Mouse (Mus musculus): Measurements from ENCODE around the gene Otub1. TPM values are rescaled to one million over a fixed set of nuclear protein-coding genes. Genes with fewer than 3 reads are reported as not detected.

The Otub1 gene
- total RNA-seq (2021) = 100 to 1,000 TPM; 274 to 284 TPM
- long read RNA-seq, experiment 1, transcript Otub1-201 (7 exons, 1,713 nt) = major isoform, 399 of 440 reads
- long read RNA-seq, experiment 1, partial matches to known transcripts = 28 of 440 reads
- long read RNA-seq, experiment 1, other reads (novel, unspliced or antisense) = 13 of 440 reads
- long read RNA-seq, experiment 2, transcript Otub1-201 (7 exons, 1,713 nt) = major isoform, 306 of 339 reads
- long read RNA-seq, experiment 2, partial matches to known transcripts = 23 of 339 reads
- long read RNA-seq, experiment 2, other reads (novel, unspliced or antisense) = 10 of 339 reads

DNA sequence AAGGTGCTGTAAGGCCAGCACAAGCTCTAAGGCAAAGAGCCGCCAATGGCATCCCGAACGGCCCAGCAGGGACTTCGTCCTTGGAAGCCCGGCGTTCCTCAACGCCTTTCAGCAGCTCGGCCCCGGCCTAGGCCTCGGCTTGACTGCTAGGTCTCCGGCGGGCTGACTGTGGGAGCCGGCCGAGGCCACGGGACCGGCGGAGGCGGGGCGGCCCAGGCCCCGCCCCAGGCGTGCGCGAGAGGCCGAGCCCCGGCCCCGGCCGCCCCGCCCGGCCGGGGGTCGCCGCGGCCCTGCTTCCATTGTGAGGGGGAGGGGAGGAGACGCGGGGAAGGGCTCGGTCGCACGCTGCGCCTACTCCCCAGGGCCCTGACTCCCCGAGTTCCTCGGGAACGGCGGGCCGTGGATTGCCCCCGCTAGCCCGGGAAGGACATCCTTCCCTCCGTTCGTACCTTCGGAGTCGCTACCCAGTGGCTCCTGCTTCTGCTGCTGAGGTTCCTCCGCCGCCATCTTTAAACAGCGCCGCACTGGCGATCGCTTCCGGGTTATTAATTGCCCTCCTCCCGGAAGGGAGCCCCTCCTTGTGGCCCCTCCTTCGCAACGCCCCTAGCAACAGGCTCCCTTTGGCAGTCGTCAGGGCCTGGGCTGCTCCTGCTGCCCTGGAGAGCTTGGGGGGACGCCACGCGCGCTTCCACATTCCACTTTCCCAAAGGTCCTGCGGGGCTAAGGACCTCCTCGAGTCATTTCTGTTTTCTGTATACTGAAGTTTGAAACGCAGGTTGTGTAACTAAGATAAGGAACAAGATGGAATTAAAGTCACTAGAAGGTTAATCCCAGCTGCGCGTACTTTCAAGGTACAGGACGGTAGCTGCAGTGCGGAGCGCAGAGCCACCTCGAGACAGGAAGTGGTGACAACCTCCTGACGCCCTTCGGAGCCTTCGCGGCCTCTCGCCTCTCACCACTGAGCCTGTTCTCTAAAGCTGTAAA is at the start of gene Otub1:
TSS of gene Otub1 (minus strand) at position 564 of the 984 bp plus-strand sequence.
- peak; percentile 89 to 92 for DNase-seq (ENCODE audit: low spot score in 2 of 2)

DNA sequence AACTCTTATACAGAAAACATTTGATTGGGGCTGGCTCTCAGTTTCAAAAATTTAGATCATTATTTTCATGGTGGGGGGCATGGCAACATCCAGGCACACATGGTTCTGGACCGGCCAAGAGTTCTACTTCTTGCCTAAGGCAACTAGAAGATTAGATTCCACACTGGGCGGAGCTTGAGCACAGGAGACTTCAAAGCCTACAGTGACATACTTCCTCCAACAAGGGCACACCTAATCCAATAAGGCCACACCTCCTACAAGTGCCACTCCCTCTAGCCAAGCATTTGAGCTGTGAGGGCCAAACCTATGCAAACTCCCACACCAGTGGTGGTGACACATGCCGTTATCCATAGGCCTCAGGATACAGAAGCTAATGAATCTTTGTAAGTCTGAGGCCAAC is 39.9 kb upstream of the Otub1 start:
- no peak for DNase-seq (ENCODE audit: low spot score in 2 of 2)

DNA sequence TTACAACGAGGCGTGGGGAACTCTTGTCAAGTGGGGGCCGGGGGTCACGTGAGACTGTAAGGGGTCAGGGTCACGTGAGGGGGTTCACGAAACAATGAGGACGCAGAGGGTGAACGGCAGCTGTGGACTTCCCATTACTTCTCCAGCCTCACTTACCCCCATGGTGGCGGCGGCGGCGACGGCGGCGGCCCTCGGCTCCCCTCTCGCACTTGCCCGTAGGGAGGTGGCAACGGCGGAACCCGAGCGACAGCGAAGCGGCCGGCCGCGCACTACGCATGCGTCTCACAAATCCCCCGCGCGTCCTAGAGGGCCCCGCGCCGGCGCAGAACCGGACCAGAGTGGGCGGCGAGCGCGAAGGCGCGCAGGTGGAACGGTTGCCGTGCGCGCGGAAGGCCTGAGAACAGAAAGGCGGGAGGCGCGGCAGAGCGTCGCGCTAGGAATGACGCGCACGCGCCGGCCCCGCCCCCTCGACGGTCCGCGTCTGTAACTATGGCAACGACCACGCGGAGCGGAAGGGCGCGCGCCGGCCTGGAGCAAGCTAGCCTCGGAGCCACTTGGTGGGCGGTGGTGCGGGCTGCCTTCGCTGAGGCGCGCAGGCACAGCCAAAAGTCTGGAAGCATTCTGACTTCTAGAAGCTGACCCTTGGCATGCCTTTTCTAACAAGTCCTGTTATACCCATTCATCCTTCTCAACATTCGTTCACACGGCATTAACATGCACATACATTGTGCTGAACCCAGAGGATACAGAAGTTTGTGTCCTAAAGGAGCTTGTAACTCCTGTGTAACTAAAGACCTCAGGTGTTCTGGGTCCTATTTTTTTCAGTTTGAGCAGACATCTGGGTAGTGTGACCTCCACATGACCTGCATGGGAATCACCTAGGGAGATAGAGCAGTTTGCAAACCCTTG is 34.9 kb upstream of the Otub1 start, which contains the start of gene Naa40:
TSS of gene Naa40 (minus strand) at position 402 of the 909 bp plus-strand sequence.
- peak; percentile 85 to 95 for DNase-seq (ENCODE audit: low spot score in 2 of 2)

DNA sequence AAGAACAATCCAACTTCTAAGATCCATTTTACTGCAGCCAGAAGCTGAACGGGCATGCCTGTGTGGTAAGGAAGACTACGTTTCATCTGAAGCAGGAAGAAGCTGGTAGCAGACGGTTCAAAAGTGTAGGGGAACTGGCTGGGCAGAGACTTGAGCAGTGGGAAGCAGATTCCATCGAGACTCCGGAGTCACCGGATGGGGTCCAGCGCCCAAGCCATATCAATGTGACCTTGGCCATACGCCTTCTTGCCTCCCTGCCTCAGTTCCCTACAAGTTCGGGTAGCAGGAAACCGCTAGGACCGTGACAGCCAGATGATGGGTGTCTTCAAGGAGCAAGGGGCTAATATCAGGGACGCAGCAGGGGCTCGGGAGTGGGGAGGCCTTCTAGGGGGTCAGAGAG is 34.2 kb upstream of the Otub1 start:
- no peak for DNase-seq (ENCODE audit: low spot score in 2 of 2)

DNA sequence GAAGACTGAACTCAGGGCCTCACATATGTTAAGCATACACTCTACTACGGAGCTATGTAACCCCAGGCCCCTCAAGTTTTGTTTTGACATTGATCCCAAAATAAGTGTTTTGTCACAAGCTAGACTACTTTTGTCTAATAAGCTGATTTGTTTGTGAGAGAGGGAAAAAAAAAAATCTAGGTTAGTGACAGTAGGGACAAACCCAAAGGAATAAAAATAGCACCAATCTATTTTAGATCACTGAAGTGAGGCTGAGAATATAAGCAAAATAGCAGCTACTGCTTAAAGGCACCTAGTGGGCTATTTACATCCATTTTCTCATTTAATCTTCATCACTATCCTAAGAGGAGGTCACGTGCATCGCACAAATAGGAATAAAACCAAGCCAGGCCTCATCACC is 33.5 kb upstream of the Otub1 start:
- no peak for DNase-seq (ENCODE audit: low spot score in 2 of 2)

DNA sequence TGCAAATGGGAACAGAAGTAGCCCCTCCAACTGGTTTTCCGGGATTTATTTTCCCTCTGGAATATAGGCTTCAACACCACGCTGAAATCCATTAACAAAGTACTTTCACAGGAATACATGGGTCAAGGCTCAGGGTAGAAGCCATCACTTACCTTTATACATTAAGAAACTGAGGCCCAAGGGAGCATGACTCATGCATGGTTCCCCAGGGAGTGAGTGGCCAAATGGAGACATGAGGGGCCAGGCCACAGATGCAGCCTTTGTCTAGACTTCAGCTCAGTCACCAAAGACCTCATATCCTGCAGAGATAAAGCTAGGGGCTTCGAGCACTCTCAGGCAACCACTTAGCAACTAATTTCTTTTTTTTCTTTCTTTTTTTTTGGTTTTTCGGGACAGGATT is 30.6 kb upstream of the Otub1 start:
- no peak for DNase-seq (ENCODE audit: low spot score in 2 of 2)

DNA sequence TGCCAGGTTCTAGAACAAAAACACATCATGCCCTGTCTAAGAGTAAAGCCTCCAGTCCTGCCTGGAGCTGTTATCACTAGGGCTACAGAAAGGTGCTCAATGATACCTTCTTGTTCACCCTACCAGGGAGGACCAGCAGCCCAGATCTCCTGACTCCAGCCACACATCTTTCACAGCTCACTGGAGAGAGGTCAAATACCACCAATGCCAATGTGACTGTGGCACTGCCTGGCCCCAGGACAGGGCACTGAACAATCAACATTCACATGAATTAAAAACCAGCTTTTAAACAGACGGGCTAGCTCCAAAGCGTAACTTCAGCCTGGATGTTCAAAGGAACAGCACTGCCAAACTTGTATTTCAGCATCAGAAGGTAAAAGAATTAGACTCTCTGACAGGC is 29.9 kb upstream of the Otub1 start:
- DNase-seq (ENCODE audit: low spot score in 2 of 2) = no peak

DNA sequence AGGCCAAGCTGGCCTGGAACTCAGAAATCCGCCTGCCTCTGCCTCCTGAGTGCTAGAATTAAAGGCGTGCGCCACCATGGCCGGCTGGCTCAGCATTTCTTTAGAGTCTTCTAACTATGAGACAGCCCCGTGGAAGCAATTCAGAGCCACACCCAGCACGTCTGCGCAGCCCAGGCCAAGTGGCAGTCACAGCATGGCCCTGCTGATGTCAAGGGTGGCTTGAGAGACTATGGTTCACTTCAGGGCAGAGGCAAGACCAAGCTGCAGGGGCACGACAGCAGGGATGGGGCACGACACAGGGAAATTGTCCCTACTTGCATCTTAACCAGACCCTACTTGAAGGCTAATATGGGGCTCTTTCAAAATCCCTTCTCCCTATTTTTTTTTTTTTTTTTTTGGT is 29.3 kb upstream of the Otub1 start:
- no peak for DNase-seq (ENCODE audit: low spot score in 2 of 2)

DNA sequence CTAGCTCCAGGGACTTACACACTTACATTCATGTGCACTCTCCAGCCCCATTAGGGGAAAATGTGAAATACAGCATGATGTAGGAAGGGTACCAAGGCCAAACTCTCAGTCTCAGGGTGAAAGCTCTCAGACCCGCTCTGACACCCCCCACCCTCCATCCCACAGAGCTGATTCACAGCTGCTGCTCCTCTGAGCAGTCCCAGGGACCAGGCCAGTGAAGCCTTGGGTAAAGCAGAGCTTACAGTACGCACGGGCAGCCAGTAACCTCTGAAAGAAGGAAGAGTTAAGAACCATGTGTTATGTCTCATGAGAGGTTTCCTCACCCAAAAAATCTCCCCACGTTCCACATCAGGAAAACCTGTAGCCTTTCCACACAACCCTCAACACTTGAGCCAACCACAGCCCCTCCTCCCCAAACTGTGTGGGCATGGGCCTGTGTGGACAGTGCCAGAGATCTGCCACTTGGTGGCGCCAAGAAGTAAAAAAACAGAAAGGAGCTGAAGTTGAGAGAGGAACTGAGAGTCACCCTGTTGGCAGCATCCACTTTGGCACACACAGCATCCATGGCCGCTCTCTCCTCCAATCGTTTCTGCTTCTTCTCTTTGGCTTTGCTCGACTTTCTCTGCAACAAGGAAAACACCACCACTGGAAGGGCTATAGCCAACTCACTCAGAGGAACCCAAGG is 28.6 kb upstream of the Otub1 start:
- peak; percentile 77 to 85 for DNase-seq (ENCODE audit: low spot score in 2 of 2)

DNA sequence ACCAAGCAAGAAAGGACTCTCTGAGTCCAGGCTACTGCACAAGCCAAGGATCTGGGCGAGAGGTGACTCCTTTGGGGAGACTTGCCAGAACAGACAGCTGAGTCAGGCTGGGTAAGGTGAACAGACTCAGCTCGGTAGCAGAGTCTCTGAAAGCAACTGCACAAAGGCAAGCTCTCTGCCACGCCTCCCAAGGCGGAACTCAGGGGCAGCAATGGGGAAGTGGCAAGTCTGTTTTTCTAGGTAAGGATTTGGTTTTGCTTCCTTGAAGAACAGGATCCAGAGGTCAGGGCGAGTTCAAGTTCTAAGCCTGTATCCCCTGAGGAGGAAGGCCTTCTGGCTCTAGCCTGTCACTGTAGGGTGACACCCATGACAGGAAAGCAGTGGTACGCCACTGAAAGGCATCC is 20.4 kb upstream of the Otub1 start:
- DNase-seq (ENCODE audit: low spot score in 2 of 2) = no peak

DNA sequence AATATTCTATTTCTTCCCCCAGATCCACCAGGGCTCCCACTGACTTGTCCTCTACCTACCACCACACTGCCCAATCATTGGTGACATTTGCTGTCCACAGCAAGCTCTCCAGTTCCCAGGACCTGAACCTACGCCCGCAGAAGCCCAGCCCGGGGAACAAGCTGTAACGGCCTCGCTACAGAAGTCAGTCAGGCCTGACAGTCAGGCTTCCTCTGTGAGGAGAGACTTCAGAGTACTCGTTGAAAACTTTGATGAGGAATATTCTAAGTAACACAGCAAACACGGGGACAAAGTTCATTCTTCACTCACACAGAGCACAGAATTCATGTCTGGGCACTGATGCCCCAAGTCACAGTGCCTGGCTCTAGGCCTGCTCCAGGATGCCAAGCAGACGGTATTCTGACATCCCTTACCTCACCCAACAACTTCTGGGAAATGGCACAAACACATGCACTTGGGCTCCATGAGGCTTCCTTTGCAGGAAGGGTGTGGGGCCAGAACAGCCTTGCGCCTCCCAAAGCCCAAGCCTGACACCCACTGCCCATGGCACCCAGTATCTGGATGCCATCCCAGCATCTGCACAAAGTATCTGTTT is 19.1 kb upstream of the Otub1 start:
- no peak for DNase-seq (ENCODE audit: low spot score in 2 of 2)

DNA sequence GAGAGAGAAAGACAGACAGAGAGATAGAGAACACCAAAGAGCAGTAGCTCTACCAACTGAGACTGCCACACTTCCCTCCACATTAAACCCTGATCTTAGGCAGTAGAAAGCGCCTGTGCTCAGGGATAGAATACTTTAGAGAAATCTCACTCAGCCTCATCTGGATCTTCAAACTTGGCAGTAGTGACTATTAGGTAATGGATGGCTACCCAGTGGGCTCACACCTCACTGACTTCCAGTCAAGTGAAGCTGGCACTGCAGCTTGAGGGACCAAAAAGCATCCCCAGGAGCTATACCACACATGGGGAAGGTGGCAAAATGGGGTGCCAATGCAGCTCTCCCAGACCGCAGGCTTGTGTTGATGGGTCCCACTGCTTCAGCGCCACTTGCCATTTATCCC is 18.1 kb upstream of the Otub1 start:
- no peak for DNase-seq (ENCODE audit: low spot score in 2 of 2)

DNA sequence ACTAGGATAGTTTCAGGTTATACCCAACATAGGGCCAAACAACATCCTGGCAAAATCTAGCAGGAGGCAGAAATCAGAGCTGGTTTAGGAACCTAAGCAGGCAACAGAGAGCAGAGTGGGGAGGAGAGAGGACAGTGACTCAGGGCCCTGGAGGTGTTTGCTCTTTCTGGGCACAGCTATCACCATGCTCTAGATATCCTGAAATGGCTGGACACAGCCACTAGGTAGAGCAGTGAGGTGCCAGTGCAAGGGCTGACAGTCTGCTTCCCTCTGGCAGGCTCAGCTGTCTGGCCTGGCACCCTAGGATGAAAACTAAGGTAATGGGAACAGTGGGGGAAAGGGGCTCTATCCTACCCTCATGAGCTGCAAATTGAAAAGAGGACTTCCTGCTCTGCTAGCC is 17.4 kb upstream of the Otub1 start:
- no peak for DNase-seq (ENCODE audit: low spot score in 2 of 2)

DNA sequence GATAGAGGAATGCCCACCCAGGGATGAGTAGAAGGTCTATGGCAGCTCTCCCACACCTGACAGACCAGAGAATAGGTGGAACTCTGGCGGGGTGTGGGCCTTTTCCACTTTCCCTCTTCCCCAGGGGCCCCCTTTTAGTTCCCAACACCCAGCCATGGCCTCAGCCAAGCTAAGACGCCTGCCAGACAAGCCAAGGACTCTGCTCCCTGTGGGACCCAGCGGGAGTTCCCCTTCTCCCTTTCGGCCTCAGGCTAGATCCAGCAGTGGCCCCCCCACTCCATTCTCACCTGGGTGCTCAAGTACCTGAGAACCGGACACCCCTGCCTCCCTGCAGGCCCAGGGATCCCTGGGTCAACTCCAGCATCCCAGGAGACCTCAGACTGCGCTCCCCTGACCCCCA is 16.1 kb upstream of the Otub1 start:
- no peak for DNase-seq (ENCODE audit: low spot score in 2 of 2)

DNA sequence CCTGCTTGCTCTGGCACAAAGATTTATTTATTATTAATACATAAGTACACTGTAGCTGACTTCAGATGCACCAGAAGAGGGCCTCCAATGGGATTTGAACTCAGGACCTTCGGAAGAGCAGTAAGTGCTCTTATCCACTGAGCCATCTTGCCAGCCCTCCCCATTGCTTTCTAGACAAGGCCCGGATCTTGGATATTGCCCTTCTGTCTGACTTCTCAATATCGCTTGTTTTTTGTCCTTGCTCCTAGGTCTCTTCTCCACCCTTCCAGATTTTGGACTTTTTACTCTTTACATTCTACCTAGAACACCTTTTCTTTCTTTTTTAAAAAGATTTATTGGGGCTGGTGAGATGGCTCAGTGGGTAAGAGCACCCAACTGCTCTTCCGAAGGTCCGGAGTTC is 12.6 kb upstream of the Otub1 start:
- no peak for DNase-seq (ENCODE audit: low spot score in 2 of 2)

DNA sequence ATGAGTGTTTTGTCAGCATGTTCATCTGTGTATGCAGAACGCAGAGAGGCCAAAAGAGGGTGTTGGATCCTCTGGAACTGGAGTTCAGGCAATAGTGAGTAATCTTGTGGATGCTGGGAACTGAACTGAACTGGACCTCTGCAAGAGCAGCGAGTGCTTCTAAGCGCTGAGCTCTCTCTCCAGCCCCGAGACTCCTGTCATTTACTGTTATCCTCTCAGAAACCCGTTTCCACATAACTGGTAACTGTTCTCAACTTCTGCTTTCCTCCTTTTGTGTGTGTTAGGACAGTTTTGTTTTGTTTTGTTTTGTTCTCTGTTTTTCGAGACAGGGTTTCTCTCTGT is 11.8 kb upstream of the Otub1 start:
- DNase-seq (ENCODE audit: low spot score in 2 of 2) = no peak

DNA sequence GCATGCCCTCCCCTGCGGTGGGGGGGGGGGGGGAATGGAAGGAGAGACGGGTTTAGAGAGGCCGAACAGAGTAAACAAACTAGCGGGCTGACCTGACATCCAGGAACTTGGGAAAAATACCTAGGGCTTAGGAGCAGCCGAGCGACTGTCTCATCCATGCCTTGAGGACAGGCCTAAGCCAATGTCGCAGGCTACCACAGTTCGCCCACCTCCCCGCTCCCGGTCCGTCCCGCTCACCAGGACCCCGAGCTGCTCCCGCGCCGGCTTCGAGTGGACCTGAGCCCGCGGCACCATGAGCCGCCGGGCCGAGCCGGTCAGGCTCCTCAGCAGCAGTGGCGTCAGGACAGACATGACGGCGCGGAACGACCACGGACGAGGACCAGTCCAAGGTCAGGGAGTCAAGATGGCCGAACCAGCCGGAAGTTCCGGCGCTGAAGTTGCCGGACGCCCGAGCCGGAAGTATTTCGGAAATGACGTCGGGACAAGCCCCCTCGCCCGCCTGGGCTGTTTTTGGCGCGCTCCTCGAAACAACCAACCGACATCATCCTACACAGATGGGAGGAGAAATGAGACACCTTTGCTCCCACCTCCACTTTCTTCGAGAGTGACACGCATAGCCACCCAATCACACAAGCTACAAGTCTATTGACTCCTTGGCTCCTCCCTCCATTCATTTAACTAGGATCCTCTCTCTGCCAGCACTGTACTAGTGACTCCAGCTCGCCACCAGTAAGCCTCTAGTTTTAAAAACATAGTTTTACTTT is 11.2 kb upstream of the Otub1 start, which contains the start of gene Cox8a:
TSS of gene Cox8a (minus strand) at position 455 of the 764 bp plus-strand sequence.
- DNase-seq (ENCODE audit: low spot score in 2 of 2) = peak; percentile 94 to 97

DNA sequence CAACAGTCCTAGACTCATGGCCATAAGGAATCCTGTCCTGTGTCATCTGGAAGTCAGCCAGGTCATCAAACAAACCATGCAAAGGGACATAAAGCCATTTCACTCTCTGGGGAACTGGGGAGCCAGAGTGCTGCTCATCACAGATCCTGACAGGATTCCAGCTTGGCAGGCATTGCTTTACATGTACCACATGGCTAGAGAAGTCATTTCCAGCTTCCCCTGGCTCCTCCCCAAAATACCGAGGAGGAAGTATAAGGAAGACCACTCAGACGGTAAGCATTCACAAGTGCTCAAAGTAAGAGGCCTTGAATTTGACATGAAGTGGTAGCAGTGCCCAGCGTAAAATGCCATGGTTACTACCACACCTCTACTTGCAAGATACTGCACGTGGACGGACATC is 8.4 kb upstream of the Otub1 start:
- DNase-seq (ENCODE audit: low spot score in 2 of 2) = no peak

DNA sequence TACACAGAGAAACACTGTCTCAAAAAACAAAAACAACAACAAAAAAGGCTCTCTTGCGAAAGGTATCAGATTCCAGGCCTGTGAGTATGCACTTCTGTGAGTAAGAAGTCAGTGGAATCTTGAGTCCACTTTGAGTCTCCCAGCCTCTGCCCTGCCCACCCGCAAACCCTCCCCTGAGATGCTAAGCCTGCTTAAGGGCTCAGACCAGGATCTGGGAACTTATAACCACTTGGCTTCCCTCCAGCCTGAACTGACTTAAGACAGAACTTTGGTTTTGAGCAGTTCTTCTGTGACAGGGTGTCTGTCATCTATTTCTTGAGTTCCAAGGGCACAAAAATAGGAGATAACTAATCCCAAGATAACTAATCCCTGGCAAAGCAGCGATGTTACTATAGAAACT is 6.9 kb upstream of the Otub1 start:
- DNase-seq (ENCODE audit: low spot score in 2 of 2) = no peak

DNA sequence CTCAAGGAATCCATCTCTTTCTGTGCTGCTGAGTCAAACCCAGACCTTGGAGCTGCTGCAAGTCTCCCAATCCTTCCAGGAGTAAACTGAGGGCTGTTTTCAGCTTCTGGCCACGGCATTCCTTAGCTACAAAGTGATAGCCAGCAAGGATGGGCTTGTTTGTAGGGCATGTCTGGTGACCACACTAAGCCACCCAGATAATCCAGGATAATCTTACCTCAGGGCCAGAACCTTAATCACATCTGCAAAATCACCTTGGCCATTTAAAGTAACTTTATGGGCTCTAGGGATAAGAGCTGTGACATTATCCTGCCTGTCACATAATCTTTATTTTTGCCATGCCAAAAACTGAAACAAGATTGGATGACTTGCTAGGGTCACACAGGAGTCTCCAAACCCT is 6.1 kb upstream of the Otub1 start:
- DNase-seq (ENCODE audit: low spot score in 2 of 2) = no peak

All from left cerebral cortex, adult 18-20 months (tissue).